Mouse (Mus musculus): ENCODE data around the gene Cdnf. TPM values are rescaled to one million over a fixed set of nuclear protein-coding genes. Genes with fewer than 3 reads are reported as not detected.

Cdnf gene
- polyA plus RNA-seq (2017; shearing (Covaris generic)): under 1 TPM; 0.13 to 0.33 TPM

GRCm38 (mm10) chr2:3512552-3513454 is at the start of gene Cdnf, which contains the start of the genes Gm45902 and Hspa14:
Cdnf (plus strand) TSS chr2:3513030.
Gm45902 (minus strand) TSS chr2:3512790.
Hspa14 (minus strand) TSS chr2:3512814.

GRCm38 (mm10) chr2:3474861-3475283 is 38.0 kb upstream of the Cdnf start, which contains the start of gene Suv39h2:
Suv39h2 (minus strand) TSS chr2:3475031.

GRCm38 (mm10) chr2:3570186-3570585 is 57.4 kb downstream of the Cdnf start, which contains the start of gene Fam107b:
Fam107b (plus strand) TSS chr2:3570488.

Other genes starting within 250 kb of the Cdnf start
- gene Nmt2, start 228.8 kb upstream of the Cdnf start, polyA plus RNA-seq (2017; shearing (Covaris generic)): 1 to 10 TPM; 8.4 to 9.2 TPM
- 10 to 100 TPM; 15.2 to 21.5 TPM for gene Rpp38, start 180.4 kb upstream of the Cdnf start, polyA plus RNA-seq (2017; shearing (Covaris generic))
- gene Acbd7, start 176.9 kb upstream of the Cdnf start, polyA plus RNA-seq (2017; shearing (Covaris generic)): under 1 TPM in 1 of 2 experiments, not detected in 1; 0.92 TPM
- not detected for gene Olah, start 115.8 kb upstream of the Cdnf start, polyA plus RNA-seq (2017; shearing (Covaris generic))
- gene Meig1, start 90.4 kb upstream of the Cdnf start, polyA plus RNA-seq (2017; shearing (Covaris generic)): not detected
- gene Dclre1c, start 88.9 kb upstream of the Cdnf start, polyA plus RNA-seq (2017; shearing (Covaris generic)): 10 to 100 TPM; 15.3 to 16.8 TPM
- 1 to 10 TPM; 1.7 to 1.9 TPM for gene Suv39h2, start 38.0 kb upstream of the Cdnf start, polyA plus RNA-seq (2017; shearing (Covaris generic))
- 1 to 10 TPM; 4.1 to 4.5 TPM for gene Gm45902, start 240 bp upstream of the Cdnf start, polyA plus RNA-seq (2017; shearing (Covaris generic))
- gene Hspa14, start 216 bp upstream of the Cdnf start, polyA plus RNA-seq (2017; shearing (Covaris generic)): 100 to 1,000 TPM; 103 to 117 TPM
- gene Fam107b, start 57.5 kb downstream of the Cdnf start, polyA plus RNA-seq (2017; shearing (Covaris generic)): 100 to 1,000 TPM; 330 to 424 TPM

Measured in activated CD4-positive, CD25-positive, alpha-beta regulatory T cell (primary cell).